Mouse (Mus musculus): ENCODE data around the gene RPS10-NUDT3.
A peak's percentile ranks its signal among the peaks of the same experiment; 100 is the strongest.

Gene RPS10-NUDT3

GRCm38 (mm10) chr17:27575116-27575776 lies 59.8 kb downstream of the RPS10-NUDT3 start:
- no peak for DNase-seq (ENCODE audit: low spot score in 2 of 2)

- DNase-seq (ENCODE audit: low spot score in 2 of 2), result no peak
Observed at GRCm38 (mm10) chr17:27574470-27575115, 60.4 kb downstream of the RPS10-NUDT3 start.

GRCm38 (mm10) chr17:27573772-27574320 lies 61.2 kb downstream of the RPS10-NUDT3 start:
- no peak for DNase-seq (ENCODE audit: low spot score in 2 of 2)

GRCm38 (mm10) chr17:27571315-27571714 lies 63.7 kb downstream of the RPS10-NUDT3 start:
- DNase-seq (ENCODE audit: low spot score in 2 of 2), result no peak

- no peak for DNase-seq (ENCODE audit: low spot score in 2 of 2)
Observed at GRCm38 (mm10) chr17:27568228-27568627, 66.8 kb downstream of the RPS10-NUDT3 start.

GRCm38 (mm10) chr17:27565942-27566267 lies 69.1 kb downstream of the RPS10-NUDT3 start:
- no peak for DNase-seq (ENCODE audit: low spot score in 2 of 2)

GRCm38 (mm10) chr17:27565163-27565941 lies 69.7 kb downstream of the RPS10-NUDT3 start, which contains the start of gene AI413582:
Gene AI413582, minus strand, starts transcription at chr17:27565756.
- DNase-seq (ENCODE audit: low spot score in 2 of 2), result peak; percentile 93 to 95

GRCm38 (mm10) chr17:27564391-27565162 lies 70.4 kb downstream of the RPS10-NUDT3 start:
- DNase-seq (ENCODE audit: low spot score in 2 of 2), result no peak

- no peak for DNase-seq (ENCODE audit: low spot score in 2 of 2)
Observed at GRCm38 (mm10) chr17:27563771-27564244, 71.2 kb downstream of the RPS10-NUDT3 start.

- peak in 1 of 2 experiments; percentile 43 for DNase-seq (ENCODE audit: low spot score in 2 of 2)
Observed at GRCm38 (mm10) chr17:27561809-27562526, 73.1 kb downstream of the RPS10-NUDT3 start.

- no peak for DNase-seq (ENCODE audit: low spot score in 2 of 2)
Observed at GRCm38 (mm10) chr17:27560926-27561480, 74.0 kb downstream of the RPS10-NUDT3 start.

GRCm38 (mm10) chr17:27559596-27559995 lies 75.4 kb downstream of the RPS10-NUDT3 start:
- DNase-seq (ENCODE audit: low spot score in 2 of 2), result no peak

GRCm38 (mm10) chr17:27558845-27559244 lies 76.2 kb downstream of the RPS10-NUDT3 start:
- DNase-seq (ENCODE audit: low spot score in 2 of 2), result no peak

GRCm38 (mm10) chr17:27557927-27558661 lies 76.9 kb downstream of the RPS10-NUDT3 start:
- DNase-seq (ENCODE audit: low spot score in 2 of 2), result no peak

GRCm38 (mm10) chr17:27557181-27557926 lies 77.7 kb downstream of the RPS10-NUDT3 start:
- DNase-seq (ENCODE audit: low spot score in 2 of 2), result no peak

GRCm38 (mm10) chr17:27556315-27557011 lies 78.6 kb downstream of the RPS10-NUDT3 start, which contains the start of gene Hmga1:
Gene Hmga1, plus strand, starts transcription at chr17:27556497.
- DNase-seq (ENCODE audit: low spot score in 2 of 2), result peak; percentile 64

GRCm38 (mm10) chr17:27555512-27556172 lies 79.4 kb downstream of the RPS10-NUDT3 start:
- DNase-seq (ENCODE audit: low spot score in 2 of 2), result no peak

- no peak for DNase-seq (ENCODE audit: low spot score in 2 of 2)
Observed at GRCm38 (mm10) chr17:27555075-27555511, 79.9 kb downstream of the RPS10-NUDT3 start.
